In the genomic region with DNA sequence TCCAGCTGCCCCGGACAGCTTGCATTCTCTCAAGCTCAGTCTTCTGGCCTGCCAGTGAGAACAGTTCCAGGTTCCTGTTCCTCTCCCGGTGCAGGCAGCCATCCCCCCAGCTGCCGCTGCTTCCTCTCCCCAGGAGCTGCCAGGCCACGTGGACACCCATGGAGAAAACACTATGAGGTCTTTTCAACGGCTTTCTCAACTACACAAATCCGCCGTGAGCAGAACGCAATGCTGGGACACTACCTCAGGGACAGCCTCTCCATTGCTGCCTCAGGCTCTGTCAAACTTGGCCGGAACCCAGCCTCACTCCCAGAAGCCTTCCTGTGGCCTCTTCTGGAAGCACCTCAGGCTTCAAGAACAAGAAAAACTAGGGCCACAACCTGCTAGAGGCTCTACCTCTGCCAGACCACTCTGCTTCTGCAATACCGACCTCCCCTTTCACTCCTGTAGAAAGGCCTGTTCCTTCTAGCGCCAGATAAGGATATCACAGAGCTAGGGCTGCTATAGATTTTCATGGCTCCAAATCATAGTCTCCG, we compare ENCODE assay signal across 1 mouse cellular context.
TF ChIP-seq lines count a peak whose summit lies in the region.

No protein-coding gene starts in this region.

TF ChIP-seq in CH12.LX, 34 proteins besides CTCF, POLR2A, EP300 and RAD21 (continued from another document):
- TF ChIP-seq USF1 (IDR thresholded peaks at IDR 0.05; ENCODE audit: low read depth, low read length) (peak; percentile 38), ELF1 (IDR thresholded peaks at IDR 0.05; ENCODE audit: low read depth, low read length) (0 out of 2 replicates have a peak, but pooled peaks have one; percentile 30)
